Mouse (Mus musculus) urinary bladder, postnatal 14 days (tissue): ENCODE results near the gene Vcan.

Experiments used
- DNase-seq: peaks from one replicate; pipeline ENCODE4 v3.0.0; 2021; ENCODE audit warnings: low spot score

Vcan gene

DNA sequence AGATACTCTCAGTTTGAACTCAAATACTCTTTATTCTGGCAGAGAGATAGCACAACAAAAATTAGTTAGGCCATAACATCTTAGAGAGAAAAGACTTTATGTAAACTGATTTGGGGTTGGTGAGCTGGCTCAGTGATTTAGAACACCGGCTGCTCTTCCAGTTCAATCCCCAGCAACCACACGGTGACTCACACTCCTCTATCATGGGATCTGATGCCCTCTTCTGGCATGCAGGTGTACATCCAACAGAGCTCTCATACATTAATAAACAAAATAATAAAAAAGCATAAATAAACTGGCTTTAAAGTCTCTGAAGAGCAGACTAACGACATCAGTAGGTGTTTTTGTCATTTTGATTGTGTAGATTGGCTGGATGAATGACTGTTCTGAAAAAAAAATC is 21.8 kb downstream of the Vcan start:
- no peak for DNase-seq

GRCm38 (mm10) chr13:89709497-89710201 is 32.7 kb downstream of the Vcan start:
- no peak for DNase-seq

- no peak for DNase-seq
These were observed 34.0 kb downstream of the Vcan start for GRCm38 (mm10) chr13:89708151-89708927.

- no peak for DNase-seq
These were observed 39.9 kb downstream of the Vcan start for GRCm38 (mm10) chr13:89702395-89702794.

GRCm38 (mm10) chr13:89699998-89700555 is 42.2 kb downstream of the Vcan start:
- no peak for DNase-seq

- no peak for DNase-seq
These were observed 49.7 kb downstream of the Vcan start for GRCm38 (mm10) chr13:89692597-89692996.

DNA sequence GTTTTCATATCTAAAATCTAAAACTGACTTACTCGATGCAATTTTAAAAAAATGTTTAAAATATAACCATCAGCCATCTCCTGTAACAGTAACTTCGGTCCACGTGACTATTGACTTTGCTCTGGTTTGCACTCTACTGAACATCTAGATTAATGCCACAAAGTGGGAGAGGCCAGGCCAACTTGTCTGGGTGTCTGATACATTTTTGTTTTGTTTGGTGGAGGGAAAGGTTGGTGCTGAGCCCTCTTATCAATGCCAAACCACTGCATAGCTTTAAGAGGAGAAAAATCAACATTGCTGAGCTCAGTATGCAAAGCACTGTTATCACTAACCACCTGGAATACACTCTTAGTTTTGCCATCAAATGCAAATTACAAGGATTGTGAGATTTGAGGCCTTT is 58.8 kb downstream of the Vcan start:
- DNase-seq, result no peak

- no peak for DNase-seq
These were observed 60.1 kb downstream of the Vcan start for GRCm38 (mm10) chr13:89682254-89682653.

GRCm38 (mm10) chr13:89679756-89680155 is 62.6 kb downstream of the Vcan start:
- no peak for DNase-seq

DNA sequence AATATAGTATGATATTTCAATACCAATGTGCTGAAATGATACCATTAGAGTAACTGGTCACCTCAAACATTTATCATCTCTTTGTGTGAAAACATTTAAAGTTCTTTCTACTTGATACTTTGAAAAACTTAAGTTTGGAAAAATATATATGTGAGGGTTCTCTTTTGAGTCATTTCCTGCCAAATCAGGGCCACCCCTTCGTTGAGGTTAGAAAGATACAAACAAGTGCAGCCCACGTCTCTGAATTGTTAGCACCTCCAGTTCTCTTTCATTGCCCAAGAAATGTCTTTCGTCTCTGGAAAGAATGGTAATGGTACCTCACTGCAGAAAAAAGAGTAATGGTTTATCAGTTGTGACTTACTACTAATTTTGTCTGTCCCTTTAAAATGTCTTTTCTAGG is 71.8 kb downstream of the Vcan start:
- no peak for DNase-seq

- DNase-seq, result no peak
These were observed 73.1 kb downstream of the Vcan start for GRCm38 (mm10) chr13:89668981-89669880.

GRCm38 (mm10) chr13:89668069-89668468 is 74.2 kb downstream of the Vcan start:
- DNase-seq, result peak; percentile 15

- DNase-seq, result no peak
These were observed 80.6 kb downstream of the Vcan start for GRCm38 (mm10) chr13:89661688-89662087.

- no peak for DNase-seq
These were observed 85.3 kb downstream of the Vcan start for GRCm38 (mm10) chr13:89657046-89657445.

DNA sequence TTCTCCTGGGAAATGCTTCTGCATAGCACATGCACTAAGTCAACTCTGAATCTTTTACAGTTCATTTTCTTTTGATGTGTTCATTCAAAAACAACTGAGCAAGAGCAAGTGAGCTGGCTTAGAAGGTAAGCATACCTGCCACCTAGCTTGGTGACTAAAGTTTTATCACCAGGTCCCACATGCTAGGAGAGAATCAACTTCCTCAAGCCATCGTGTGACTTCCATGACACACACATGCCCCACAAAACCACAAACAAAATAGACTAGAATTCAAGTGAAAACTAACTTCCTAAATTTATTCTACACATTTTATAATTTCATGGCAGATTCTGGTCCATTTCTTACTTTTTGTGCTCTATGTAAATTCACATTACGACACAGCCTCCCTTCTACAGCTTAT is 89.0 kb downstream of the Vcan start:
- no peak for DNase-seq

DNA sequence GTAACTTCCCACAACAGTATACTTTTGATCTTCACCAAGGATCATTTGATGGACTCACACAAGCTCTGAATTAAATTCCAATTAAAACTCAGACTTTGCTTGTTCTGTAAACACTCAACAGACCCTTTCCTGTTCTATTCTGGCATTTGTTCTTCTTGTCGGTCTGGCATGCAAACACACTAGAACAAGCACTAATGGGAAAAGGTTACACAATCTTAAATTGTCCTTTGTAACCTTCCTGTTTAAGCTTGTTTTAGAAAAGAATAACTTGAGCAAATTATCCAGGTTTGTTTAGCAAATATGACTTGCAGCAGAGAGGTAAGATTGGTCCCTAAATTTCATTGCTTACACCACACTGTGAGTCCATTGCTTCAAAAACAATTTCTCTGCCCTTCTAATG is 89.5 kb downstream of the Vcan start:
- no peak for DNase-seq

DNA sequence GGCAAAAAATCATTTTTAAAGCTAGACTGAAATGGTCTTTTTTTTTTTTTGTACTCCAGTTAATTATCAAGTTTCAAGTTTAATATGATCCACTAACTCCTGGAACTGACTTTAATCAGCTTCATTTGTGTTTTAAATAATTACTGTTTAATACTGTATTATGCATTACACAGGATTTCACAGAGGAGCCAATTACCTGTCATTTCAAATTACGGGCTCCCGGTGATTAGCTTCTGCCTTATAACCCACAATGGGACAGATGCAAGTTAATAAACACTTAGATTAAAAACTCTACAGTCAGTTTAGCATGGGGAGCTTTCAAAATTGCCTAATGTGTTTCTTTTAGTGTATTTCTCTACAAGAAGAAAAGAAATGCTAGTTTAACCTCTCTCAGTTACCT is 96.7 kb downstream of the Vcan start:
- no peak for DNase-seq

GRCm38 (mm10) chr13:89637012-89637411 is 105.3 kb downstream of the Vcan start:
- no peak for DNase-seq

DNA sequence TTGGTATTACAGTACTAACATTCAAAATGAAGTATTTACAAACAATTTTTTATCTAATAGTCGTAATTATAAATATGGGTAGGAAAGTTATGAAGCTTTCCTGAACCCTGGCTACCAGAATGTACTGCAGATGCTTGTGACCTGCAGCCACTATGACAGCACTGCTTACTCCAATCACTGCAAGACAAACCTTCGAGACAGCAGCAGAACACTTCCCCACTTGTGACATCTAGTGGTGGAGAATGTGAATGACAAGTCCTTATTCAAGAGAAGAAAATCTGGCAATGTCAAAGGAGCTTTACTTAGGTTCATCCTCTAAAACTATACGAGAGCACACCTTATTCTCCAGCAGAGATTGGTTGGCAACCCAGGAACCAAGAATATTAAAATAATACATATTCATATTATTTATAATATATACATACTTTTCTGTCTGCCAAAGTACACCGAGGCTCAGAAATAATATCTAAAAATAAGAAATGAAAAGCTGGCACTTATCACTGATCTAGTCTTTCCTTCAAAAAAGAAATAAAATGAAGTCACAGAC is 108.1 kb downstream of the Vcan start:
- DNase-seq, result peak; percentile 18

DNA sequence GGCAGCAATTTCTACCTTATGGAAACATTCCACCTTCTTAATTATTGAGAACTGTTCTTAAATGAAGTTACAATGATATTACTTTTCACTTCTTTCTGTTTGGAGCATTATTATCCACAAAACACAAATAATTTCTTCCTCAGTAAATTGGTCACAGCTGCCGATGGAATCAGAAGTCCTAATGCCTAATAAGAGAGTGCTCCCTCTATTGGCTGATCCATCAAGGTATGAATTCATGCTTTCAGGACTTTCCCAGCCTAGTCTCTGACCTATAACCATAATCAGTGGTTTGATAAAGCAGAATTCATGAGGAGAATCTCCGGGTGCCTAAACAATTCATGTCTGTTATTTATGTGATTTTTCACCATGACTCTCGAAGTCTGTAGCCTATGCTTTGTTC is 123.2 kb downstream of the Vcan start:
- DNase-seq, result no peak

GRCm38 (mm10) chr13:89607399-89607798 is 134.9 kb downstream of the Vcan start:
- DNase-seq, result no peak
